Mouse (Mus musculus) embryonic facial prominence, embryonic 12.5 days (tissue): ENCODE results near the gene Tle3. TPM values are rescaled to one million over a fixed set of nuclear protein-coding genes. Genes with fewer than 3 reads are reported as not detected.

ENCODE experiments used
- ATAC-seq: fragments of 200-750 bp; cut with Nextera tagmentation; 2 replicates; pipeline ENCODE4 v1.8.0; 2017; ENCODE audit not compliant: insufficient number of reproducible peaks, insufficient read depth, low FRiP score, low TSS enrichment
- H3K27ac ChIP-seq: fragments of 300-500 bp; sonication (generic); 2 replicates; pipeline ENCODE4 v1.5.1; 2016; ENCODE audit warnings: mild to moderate bottlenecking
- H3K27me3 ChIP-seq: fragments of 300-500 bp; sonication (generic); 2 replicates; pipeline ENCODE4 v1.6.1; 2016; ENCODE audit warnings: mild to moderate bottlenecking, moderate library complexity
- H3K36me3 ChIP-seq: fragments of 300-500 bp; sonication (generic); 2 replicates; pipeline ENCODE4 v1.6.1; 2016; ENCODE audit warnings: mild to moderate bottlenecking
- H3K4me1 ChIP-seq: fragments of 300-500 bp; sonication (generic); 2 replicates; pipeline ENCODE4 v1.6.1; 2016
- H3K4me2 ChIP-seq: fragments of 300-500 bp; sonication (generic); replicated peaks from 2 replicates; pipeline ENCODE4 v1.6.1; 2016; ENCODE audit warnings: mild to moderate bottlenecking, moderate library complexity
- H3K4me3 ChIP-seq: fragments of 300-500 bp; sonication (generic); 2 replicates; pipeline ENCODE4 v1.5.1; 2016; ENCODE audit warnings: mild to moderate bottlenecking
- H3K9ac ChIP-seq: fragments of 300-500 bp; sonication (generic); 2 replicates; pipeline ENCODE4 v1.6.1; 2016; ENCODE audit warnings: mild to moderate bottlenecking, moderate library complexity
- H3K9me3 ChIP-seq: fragments of 300-500 bp; sonication (generic); 2 replicates; pipeline ENCODE4 v1.6.1; 2016; ENCODE audit warnings: mild to moderate bottlenecking, moderate library complexity
- WGBS: fragments of 180-500 bp; shearing (Covaris S2); methylation state at CpG from one replicate; pipeline ENCODE4 v1.1.7; 2016; 5-methylcytosine and 5-hydroxymethylcytosine counted together
- polyA plus RNA-seq: library from polyadenylated mRNA; unstranded; fragments of >200 nt; fragmentation: Nextera tagmentation; extraction: Ambion mirVana; gene quantifications from 2 replicates; pipeline ENCODE4 v1.2.1, GENCODE M21; 2016

Gene Tle3
- polyA plus RNA-seq, 1 experiment from 2014 or later = 51.8 TPM

DNA sequence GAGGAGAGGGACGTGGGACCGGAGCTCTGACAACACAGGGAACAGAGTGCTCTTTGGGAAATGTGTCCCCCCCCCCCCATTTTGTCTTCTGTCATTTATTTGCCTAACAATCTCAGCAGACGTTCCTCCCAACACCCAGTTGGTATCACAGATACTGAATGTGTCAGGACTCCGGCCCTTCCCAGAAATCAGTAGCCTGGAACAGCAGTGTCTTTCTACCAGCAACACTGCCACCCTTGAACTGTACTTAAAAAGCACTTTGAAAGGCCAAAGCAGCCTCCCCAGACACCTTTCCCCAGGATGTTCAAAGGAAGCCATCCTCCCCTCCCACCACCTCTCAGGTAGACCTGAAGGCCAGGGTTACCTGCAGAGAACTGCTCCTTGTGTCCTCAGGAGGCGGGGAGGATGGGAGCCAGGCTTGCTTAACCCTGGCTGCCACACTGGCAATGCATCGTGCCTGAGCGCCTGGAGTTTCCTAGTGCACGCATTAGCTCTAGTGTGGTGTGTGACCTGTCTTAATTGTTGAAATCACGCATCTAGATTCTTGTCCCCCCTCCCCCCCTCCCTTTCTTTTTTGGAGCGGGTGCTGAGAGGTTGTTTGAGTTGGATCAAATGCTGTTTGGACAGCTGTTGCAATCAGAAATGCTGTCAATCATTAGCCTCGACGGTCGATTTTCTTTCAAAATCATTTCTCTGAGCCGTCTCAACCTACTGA is 16.7 kb downstream of the Tle3 start:
- peaks cover 90% of the 10 kb centered on the region for H3K4me1 ChIP-seq
- peaks cover 46% of the 10 kb centered on the region for H3K36me3 ChIP-seq
- H3K9ac ChIP-seq = no peak overlapping the region
- H3K4me3 ChIP-seq = no peak overlapping the region
- H3K27me3 ChIP-seq = no peaks in the 10 kb centered on the region
- H3K9me3 ChIP-seq = no peaks in the 10 kb centered on the region
- no peak overlapping the region for H3K27ac ChIP-seq
- 40% methylated on average over 14 of the region's 14 CpGs for WGBS
- H3K4me2 ChIP-seq = no peak overlapping the region
- ATAC-seq = no peak

DNA sequence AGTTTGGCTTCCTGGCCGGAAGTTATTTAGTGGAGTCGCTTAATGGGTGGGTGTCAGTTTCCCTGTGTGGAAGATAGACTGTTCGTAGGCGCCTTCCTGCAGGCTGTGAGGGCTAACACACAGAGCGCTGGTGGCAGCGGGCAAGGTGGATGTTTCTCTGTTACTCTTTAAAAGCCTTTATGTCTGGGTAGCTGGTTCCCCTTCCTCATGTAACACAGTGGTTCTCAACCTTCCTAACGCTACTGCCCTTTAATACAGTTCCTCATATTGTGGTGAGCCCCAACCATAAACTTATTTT is 17.2 kb downstream of the Tle3 start:
- no peaks in the 10 kb centered on the region for H3K27me3 ChIP-seq
- peaks cover 85% of the 10 kb centered on the region for H3K4me1 ChIP-seq
- H3K27ac ChIP-seq = no peak overlapping the region
- no peaks in the 10 kb centered on the region for H3K9me3 ChIP-seq
- H3K4me2 ChIP-seq = no peak overlapping the region
- peaks cover 48% of the 10 kb centered on the region for H3K36me3 ChIP-seq
- H3K4me3 ChIP-seq = no peak overlapping the region
- H3K9ac ChIP-seq = no peak overlapping the region
- ATAC-seq = no peak
- 43% methylated on average over 7 of the region's 7 CpGs for WGBS

DNA sequence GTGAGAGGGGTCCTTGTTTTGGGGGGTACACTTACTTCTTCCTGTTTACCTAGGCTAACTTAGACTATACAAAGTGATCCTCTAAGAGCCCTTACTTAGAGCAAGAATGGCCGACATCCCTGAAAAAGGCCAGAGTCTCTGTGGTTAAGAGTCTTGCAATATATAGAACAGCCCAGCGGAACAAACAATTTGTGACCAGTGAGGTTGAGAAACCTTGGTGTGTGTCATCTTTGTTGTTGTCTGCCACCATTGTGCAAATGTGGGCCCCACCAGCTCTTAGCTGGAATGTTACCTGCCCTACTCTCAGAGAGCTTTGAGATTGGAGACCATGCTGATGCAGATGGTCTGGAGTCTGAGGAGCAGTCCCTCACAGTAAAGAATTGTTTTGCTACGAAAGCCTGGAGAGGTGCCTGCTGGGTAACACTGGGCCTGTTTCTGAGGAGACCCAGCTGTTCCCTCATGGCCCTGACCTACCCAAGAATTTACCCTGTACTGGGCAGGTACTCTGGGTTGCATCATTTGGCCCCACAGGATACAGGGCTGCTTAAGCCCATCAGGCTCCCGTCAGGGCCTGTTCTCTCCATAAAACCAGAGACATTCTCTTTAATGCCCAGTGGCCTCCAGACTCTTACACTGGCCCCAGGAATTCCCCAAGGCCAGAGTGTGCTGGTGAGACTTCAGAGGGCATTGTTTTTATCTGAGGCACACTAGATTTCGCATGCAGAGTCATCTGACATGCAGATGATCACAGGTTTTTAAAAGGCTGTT is 19.6 kb downstream of the Tle3 start:
- Histone ChIP-seq H3K9me3 (no peaks in the 10 kb centered on the region), H3K4me1 (peaks cover 80% of the 10 kb centered on the region), H3K27ac (no peak overlapping the region), H3K4me3 (no peak overlapping the region), H3K4me2 (no peak overlapping the region), H3K36me3 (peaks cover 70% of the 10 kb centered on the region), H3K27me3 (no peaks in the 10 kb centered on the region), H3K9ac (no peak overlapping the region)
- no peak for ATAC-seq
- whole genome bisulfite sequencing = 64% methylated on average over 5 of the region's 5 CpGs

DNA sequence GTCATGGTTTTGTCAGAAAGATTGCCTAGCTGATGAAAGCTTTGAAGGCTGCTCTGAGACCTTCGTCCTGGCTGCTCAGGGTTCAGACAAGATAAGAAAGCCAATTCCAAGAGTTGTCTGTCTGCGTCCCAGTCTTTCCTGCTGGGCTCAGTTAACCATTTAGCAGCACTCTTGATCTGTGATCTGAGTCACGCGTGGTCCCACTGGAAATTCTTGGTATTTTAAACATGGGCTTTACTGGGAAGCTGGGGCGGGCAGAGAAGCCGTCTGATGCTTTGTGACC is 20.1 kb downstream of the Tle3 start:
- H3K27me3 ChIP-seq = no peaks in the 10 kb centered on the region
- 66% methylated on average over 6 of the region's 6 CpGs for WGBS
- peaks cover 70% of the 10 kb centered on the region for H3K36me3 ChIP-seq
- peaks cover 81% of the 10 kb centered on the region for H3K4me1 ChIP-seq
- ATAC-seq = no peak
- no peak overlapping the region for H3K4me3 ChIP-seq
- H3K9me3 ChIP-seq = no peaks in the 10 kb centered on the region
- no peak overlapping the region for H3K9ac ChIP-seq
- no peak overlapping the region for H3K27ac ChIP-seq
- no peak overlapping the region for H3K4me2 ChIP-seq

DNA sequence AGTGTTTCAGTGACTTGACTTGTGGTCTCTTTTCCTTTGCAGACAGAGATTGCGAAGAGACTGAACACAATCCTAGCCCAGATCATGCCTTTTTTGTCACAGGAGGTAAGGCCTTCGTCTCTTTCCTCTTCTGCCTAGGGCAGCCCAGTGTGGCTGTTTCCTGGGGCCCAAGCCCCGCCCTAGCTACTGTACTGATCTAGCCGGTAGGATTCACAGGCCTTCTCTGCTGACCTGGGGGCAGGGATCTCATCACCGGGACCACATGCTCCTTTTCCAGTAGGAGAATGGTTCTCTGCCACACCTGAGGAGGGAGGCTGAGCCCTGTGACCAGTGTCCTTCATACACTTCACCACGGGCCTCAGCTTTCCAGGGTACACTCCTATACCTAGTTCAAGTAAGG is 21.0 kb downstream of the Tle3 start:
- no peak overlapping the region for H3K9ac ChIP-seq
- H3K4me2 ChIP-seq = no peak overlapping the region
- WGBS = 61% methylated on average over 5 of the region's 6 CpGs
- peaks cover 72% of the 10 kb centered on the region for H3K36me3 ChIP-seq
- no peak overlapping the region for H3K27ac ChIP-seq
- H3K9me3 ChIP-seq = no peaks in the 10 kb centered on the region
- ATAC-seq = no peak
- H3K4me1 ChIP-seq = peaks cover 74% of the 10 kb centered on the region
- H3K27me3 ChIP-seq = no peaks in the 10 kb centered on the region
- no peak overlapping the region for H3K4me3 ChIP-seq

DNA sequence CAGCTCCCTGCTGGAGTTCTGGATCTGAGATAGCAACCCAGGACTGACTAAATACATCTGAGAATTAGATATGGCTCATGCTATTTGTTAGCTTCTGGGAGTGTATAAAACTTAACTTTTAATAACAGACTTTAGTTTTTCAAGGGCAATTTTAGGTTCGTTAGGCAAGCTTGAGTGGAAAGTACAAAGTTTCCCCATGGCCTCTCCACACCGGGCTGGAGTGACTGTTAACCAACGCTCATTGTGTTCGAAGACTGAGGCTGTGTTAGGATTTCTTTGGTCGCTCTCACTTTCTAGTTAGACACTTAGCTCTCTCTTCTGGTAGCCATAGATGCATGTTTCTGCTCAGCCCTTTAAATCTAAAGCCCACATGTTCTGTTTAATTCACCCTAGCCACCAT is 21.7 kb downstream of the Tle3 start:
- Histone ChIP-seq H3K4me3 (no peak overlapping the region), H3K9ac (no peak overlapping the region), H3K9me3 (no peaks in the 10 kb centered on the region), H3K27me3 (no peaks in the 10 kb centered on the region), H3K4me1 (peaks cover 67% of the 10 kb centered on the region), H3K27ac (no peak overlapping the region), H3K4me2 (no peak overlapping the region), H3K36me3 (peaks cover 74% of the 10 kb centered on the region)
- ATAC-seq = no peak
- 90% methylated on average over 5 of the region's 5 CpGs for WGBS

DNA sequence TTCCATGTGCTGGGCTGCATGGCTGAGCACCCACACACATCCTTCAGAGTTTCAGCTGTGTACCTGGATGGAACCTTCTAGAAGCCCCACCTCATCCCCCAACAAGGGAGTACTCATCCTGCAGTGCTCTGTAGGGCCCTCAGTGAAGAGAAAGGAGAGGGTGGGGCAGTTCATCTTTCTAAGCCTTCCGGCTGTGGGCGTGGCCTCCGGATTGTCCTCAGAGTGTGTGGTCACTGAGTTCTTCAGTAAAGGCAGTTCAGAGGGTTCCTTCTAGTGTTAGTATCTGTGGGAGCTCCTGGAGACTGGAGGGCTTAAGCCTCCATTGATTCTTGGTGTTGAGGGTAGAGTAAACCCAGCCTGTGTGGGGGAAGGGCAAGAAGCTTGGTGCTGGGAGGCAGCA is 22.9 kb downstream of the Tle3 start:
- H3K4me3 ChIP-seq = no peak overlapping the region
- no peak for ATAC-seq
- H3K36me3 ChIP-seq = peaks cover 81% of the 10 kb centered on the region

DNA sequence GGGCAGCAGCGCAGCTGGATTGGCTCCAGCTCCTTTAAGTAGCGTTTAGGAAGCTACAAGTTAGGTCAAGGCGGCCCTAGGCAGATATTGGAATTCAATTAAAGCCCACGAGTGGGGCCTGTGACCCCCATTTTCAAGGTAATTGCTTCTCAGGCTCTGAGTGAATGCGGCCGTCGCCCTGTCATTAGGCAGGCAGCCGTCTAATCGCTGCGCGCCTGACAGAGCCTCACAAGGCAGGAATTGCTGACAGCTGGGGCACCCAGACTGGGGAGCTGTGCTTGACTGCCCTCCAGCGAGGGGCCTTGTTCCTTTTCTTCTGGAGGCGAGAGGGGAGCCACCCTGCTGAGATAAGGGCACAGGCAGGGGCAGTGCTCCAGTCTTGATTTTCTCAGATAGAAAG is 24.3 kb downstream of the Tle3 start:
- Histone ChIP-seq H3K4me3 (no peak overlapping the region), H3K4me2 (no peak overlapping the region), H3K36me3 (peaks cover 77% of the 10 kb centered on the region), H3K27ac (no peak overlapping the region), H3K4me1 (peaks cover 55% of the 10 kb centered on the region), H3K27me3 (no peaks in the 10 kb centered on the region), H3K9ac (no peak overlapping the region), H3K9me3 (no peaks in the 10 kb centered on the region)
- 18% methylated on average over 13 of the region's 13 CpGs for WGBS
- no peak for ATAC-seq

More for the DNA sequence above, 22.9 kb downstream of the Tle3 start:
- Histone ChIP-seq H3K4me1 (peaks cover 55% of the 10 kb centered on the region), H3K27ac (no peak overlapping the region), H3K27me3 (no peaks in the 10 kb centered on the region), H3K9ac (no peak overlapping the region), H3K4me2 (no peak overlapping the region), H3K9me3 (no peaks in the 10 kb centered on the region)
- WGBS = 75% methylated on average over 3 of the region's 3 CpGs

DNA sequence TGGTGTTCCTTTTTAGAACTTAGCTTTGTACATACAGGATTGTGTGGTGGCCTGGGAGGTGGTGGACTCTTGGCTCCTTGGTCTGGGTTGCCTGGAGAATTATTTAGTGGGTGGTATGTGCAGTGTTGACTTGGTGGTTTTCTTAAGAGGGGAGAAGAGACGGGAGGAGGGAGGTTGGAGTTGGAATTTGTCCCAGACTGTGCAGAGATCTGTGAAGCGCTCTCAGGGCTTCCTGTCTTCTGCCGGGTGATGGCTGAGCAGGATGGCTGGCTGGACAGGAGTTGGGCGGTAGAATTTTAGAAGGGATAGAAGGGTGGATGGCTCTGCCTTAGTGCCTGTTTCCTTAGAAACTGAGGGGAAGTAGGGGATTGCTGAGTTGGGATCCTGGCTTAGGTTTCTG is 25.0 kb downstream of the Tle3 start:
- H3K4me3 ChIP-seq = no peak overlapping the region
- peaks cover 83% of the 10 kb centered on the region for H3K36me3 ChIP-seq
- WGBS = 54% methylated on average over 4 of the region's 4 CpGs
- ATAC-seq = no peak
- no peaks in the 10 kb centered on the region for H3K27me3 ChIP-seq
- peaks cover 55% of the 10 kb centered on the region for H3K4me1 ChIP-seq
- no peak overlapping the region for H3K9ac ChIP-seq
- no peak overlapping the region for H3K4me2 ChIP-seq
- no peaks in the 10 kb centered on the region for H3K9me3 ChIP-seq
- no peak overlapping the region for H3K27ac ChIP-seq

DNA sequence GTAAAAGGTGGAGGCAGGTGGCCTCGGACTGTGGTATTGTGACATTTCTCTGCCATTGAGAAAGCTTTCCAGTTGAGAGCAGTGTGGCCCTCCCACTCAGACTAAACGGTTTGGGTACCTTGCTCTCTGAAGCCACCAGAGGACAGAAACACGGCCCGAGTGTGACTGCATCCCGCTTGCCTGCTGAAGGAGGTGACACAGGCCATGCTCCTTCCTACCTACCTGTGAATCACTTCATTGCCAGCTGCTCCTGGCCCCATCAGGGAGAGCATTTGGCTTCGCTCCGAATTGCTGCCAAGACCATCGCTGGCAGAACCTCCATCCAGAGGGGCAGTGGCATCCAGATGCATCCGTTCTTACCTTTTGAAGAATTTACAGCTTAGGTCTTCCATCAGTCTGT is 26.0 kb downstream of the Tle3 start:
- no peak overlapping the region for H3K9ac ChIP-seq
- WGBS = 90% methylated on average over 9 of the region's 9 CpGs
- H3K9me3 ChIP-seq = no peaks in the 10 kb centered on the region
- H3K27ac ChIP-seq = no peak overlapping the region
- ATAC-seq = no peak
- H3K4me1 ChIP-seq = peaks cover 56% of the 10 kb centered on the region
- H3K36me3 ChIP-seq = peaks cover 84% of the 10 kb centered on the region
- H3K27me3 ChIP-seq = no peaks in the 10 kb centered on the region
- H3K4me2 ChIP-seq = no peak overlapping the region
- H3K4me3 ChIP-seq = no peak overlapping the region

DNA sequence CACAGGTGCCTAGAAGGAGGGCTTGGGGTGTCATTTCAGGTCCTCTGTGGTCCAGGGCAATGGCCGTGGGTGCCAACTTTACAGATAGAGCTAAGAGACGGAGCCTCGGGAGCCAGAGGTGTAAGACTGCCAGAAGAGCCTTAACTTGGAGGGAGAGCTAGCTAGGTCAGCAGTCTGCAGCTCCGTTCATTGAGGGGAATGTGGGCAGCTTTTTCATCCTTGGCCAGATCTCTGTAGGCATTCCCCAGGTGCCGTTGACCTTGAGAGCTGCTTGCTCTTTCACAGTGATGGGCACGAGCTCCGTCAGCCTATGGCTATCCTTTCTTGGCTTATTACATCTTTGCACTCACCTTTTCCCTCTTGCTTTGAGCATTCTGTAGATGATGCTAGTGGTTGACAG is 28.0 kb downstream of the Tle3 start:
- H3K9ac ChIP-seq = no peak overlapping the region
- H3K4me2 ChIP-seq = no peak overlapping the region
- 93% methylated on average over 7 of the region's 7 CpGs for WGBS
- H3K9me3 ChIP-seq = no peaks in the 10 kb centered on the region
- peaks cover 71% of the 10 kb centered on the region for H3K4me1 ChIP-seq
- no peak overlapping the region for H3K4me3 ChIP-seq
- no peaks in the 10 kb centered on the region for H3K27me3 ChIP-seq
- ATAC-seq = no peak
- no peak overlapping the region for H3K27ac ChIP-seq
- H3K36me3 ChIP-seq = peaks cover 73% of the 10 kb centered on the region

DNA sequence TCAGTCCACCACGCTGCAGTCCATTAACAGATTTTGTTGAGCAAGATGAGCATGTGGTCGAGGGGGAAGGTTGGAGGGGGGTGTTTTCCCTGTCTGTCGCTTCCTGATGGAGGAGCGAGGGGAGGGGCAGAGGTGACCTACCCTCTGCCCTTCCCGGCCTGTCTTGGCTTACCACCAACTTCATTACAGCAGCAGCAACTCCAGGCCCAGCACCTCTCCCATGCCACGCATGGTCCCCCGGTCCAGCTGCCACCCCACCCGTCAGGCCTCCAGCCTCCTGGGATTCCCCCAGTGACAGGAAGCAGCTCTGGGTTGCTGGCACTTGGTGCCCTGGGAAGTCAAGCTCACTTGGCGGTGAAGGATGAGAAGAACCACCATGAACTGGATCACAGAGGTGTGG is 29.5 kb downstream of the Tle3 start:
- Histone ChIP-seq H3K4me1 (peaks cover 73% of the 10 kb centered on the region), H3K4me3 (no peak overlapping the region), H3K27ac (no peak overlapping the region), H3K4me2 (no peak overlapping the region), H3K27me3 (no peaks in the 10 kb centered on the region), H3K9ac (no peak overlapping the region), H3K36me3 (peaks cover 69% of the 10 kb centered on the region), H3K9me3 (no peaks in the 10 kb centered on the region)
- no peak for ATAC-seq
- WGBS = 55% methylated on average over 9 of the region's 9 CpGs
